Mouse (Mus musculus): ENCODE data around the gene Ptger4.

The Ptger4 gene

GRCm38 (mm10) chr15:5157386-5157785, 86.6 kb downstream of the Ptger4 start:
- no peak for DNase-seq

Data from layer of hippocampus, adult 9-11 months (tissue).